In genomic region chr3:9567948-9568347, GRCm38 (mm10) we compare ENCODE assay signal across 17 mouse cellular contexts. TPM values are rescaled to one million over a fixed set of nuclear protein-coding genes. Genes with fewer than 3 reads are reported as not detected.
A peak's percentile ranks its signal among the peaks of the same experiment; 100 is the strongest.
DNase-seq lines count a peak whose midpoint lies in the region; ATAC-seq and TF ChIP-seq lines count a peak whose summit lies in the region.
"Had no signal": no experiment of that assay in that cellular context is flagged by ENCODE, and none has a peak within 500 bp of the region (broad histone marks: within the 10 kb centered on the region; RNA-seq: fewer than 3 reads in every experiment).

No protein-coding gene starts in this region.

- H3K27me3 ChIP-seq in forebrain, postnatal 0 days (ENCODE audit: insufficient read depth, low read length), result no peaks in the 10 kb centered on the region
- H3K27me3 ChIP-seq in forebrain, embryonic 16.5 days (replicated peaks; ENCODE audit: control insufficient read depth, insufficient read depth, low read length), result no peaks in the 10 kb centered on the region
- no peaks in the 10 kb centered on the region for H3K27me3 ChIP-seq in midbrain, embryonic 13.5 days
- no peaks in the 10 kb centered on the region for H3K27me3 ChIP-seq in midbrain, embryonic 10.5 days (ENCODE audit: low read depth, poor library complexity, severe bottlenecking)
- H3K27me3 ChIP-seq in neural tube, embryonic 13.5 days, result no peaks in the 10 kb centered on the region
- no peaks in the 10 kb centered on the region for H3K27me3 ChIP-seq in liver, embryonic 12.5 days (replicated peaks)
- H3K27me3 ChIP-seq: embryonic facial prominence, embryonic 12.5 days; hindbrain, embryonic 15.5 days had no signal

- H3K9ac ChIP-seq in forebrain, postnatal 0 days, result no peak overlapping the region
- no peak overlapping the region for H3K9ac ChIP-seq in forebrain, embryonic 16.5 days (replicated peaks; ENCODE audit: low read depth, low read length)
- no peak overlapping the region for H3K9ac ChIP-seq in midbrain, embryonic 13.5 days (replicated peaks)
- H3K9ac ChIP-seq in neural tube, embryonic 13.5 days, result no peak overlapping the region
- H3K9ac ChIP-seq in liver, embryonic 12.5 days, result no peak overlapping the region
- H3K9ac ChIP-seq: embryonic facial prominence, embryonic 12.5 days; hindbrain, embryonic 15.5 days had no signal

- 43% methylated on average over 8 of the region's 8 CpGs for WGBS in forebrain, postnatal 0 days
- 43% methylated on average over 8 of the region's 8 CpGs for WGBS in forebrain, embryonic 16.5 days
- 49% methylated on average over 8 of the region's 8 CpGs for WGBS in midbrain, embryonic 13.5 days
- WGBS in midbrain, embryonic 10.5 days, result 68% methylated on average over 8 of the region's 8 CpGs
- 54% methylated on average over 8 of the region's 8 CpGs for WGBS in neural tube, embryonic 13.5 days
- WGBS in liver, embryonic 12.5 days (ENCODE audit: insufficient replicate concordance), result 74% methylated on average over 8 of the region's 8 CpGs

- H3K27ac ChIP-seq in forebrain, postnatal 0 days (ENCODE audit: low read depth, low read length), result no peak overlapping the region
- no peak overlapping the region for H3K27ac ChIP-seq in forebrain, embryonic 16.5 days (ENCODE audit: low read length)
- H3K27ac ChIP-seq in midbrain, embryonic 13.5 days, result no peak overlapping the region
- H3K27ac ChIP-seq in midbrain, embryonic 10.5 days (replicated peaks), result no peak overlapping the region
- no peak overlapping the region for H3K27ac ChIP-seq in bone marrow macrophage, adult 2 months (ENCODE audit: insufficient read depth, low read depth, low read length)
- no peak overlapping the region for H3K27ac ChIP-seq in neural tube, embryonic 13.5 days (replicated peaks)
- no peak overlapping the region for H3K27ac ChIP-seq in liver, embryonic 12.5 days
- H3K27ac ChIP-seq: embryonic facial prominence, embryonic 12.5 days; heart, adult 2 months; hindbrain, embryonic 15.5 days had no signal

- no peak for TF ChIP-seq POLR2A in bone marrow macrophage, adult 2 months (IDR thresholded peaks at IDR 0.05; ENCODE audit: borderline replicate concordance, low read depth, low read length)

- H3K4me3 ChIP-seq in forebrain, postnatal 0 days (ENCODE audit: low read depth, low read length), result no peak overlapping the region
- H3K4me3 ChIP-seq in forebrain, embryonic 16.5 days (replicated peaks; ENCODE audit: low read length), result no peak overlapping the region
- no peak overlapping the region for H3K4me3 ChIP-seq in midbrain, embryonic 13.5 days (replicated peaks)
- H3K4me3 ChIP-seq in midbrain, embryonic 10.5 days, result no peak overlapping the region
- peak overlapping the region; percentile 16 for H3K4me3 ChIP-seq in bone marrow macrophage, adult 2 months (ENCODE audit: insufficient read depth, low read length)
- H3K4me3 ChIP-seq in neural tube, embryonic 13.5 days, result no peak overlapping the region
- H3K4me3 ChIP-seq in liver, embryonic 12.5 days, result no peak overlapping the region
- H3K4me3 ChIP-seq: embryonic facial prominence, embryonic 12.5 days; heart, adult 2 months; hindbrain, embryonic 15.5 days had no signal

- H3K9me3 ChIP-seq in forebrain, postnatal 0 days (ENCODE audit: low read length), result no peaks in the 10 kb centered on the region
- H3K9me3 ChIP-seq in forebrain, embryonic 16.5 days (ENCODE audit: control insufficient read depth, low read length), result no peaks in the 10 kb centered on the region
- no peaks in the 10 kb centered on the region for H3K9me3 ChIP-seq in midbrain, embryonic 13.5 days
- H3K9me3 ChIP-seq in midbrain, embryonic 10.5 days (replicated peaks), result no peaks in the 10 kb centered on the region; the same call in 1 of the 2 replicates
- no peaks in the 10 kb centered on the region for H3K9me3 ChIP-seq in neural tube, embryonic 13.5 days
- H3K9me3 ChIP-seq in liver, embryonic 12.5 days (replicated peaks), result no peaks in the 10 kb centered on the region
- H3K9me3 ChIP-seq: embryonic facial prominence, embryonic 12.5 days; G1E; hindbrain, embryonic 15.5 days had no signal

- no peak overlapping the region for H3K4me2 ChIP-seq in forebrain, postnatal 0 days (ENCODE audit: low read depth)
- H3K4me2 ChIP-seq in forebrain, embryonic 16.5 days (ENCODE audit: low read length), result no peak overlapping the region
- peak overlapping the region; percentile 5; the same call in 1 of the 2 replicates for H3K4me2 ChIP-seq in midbrain, embryonic 13.5 days (replicated peaks)
- peak overlapping the region; percentile 2; the same call in 1 of the 2 replicates for H3K4me2 ChIP-seq in neural tube, embryonic 13.5 days
- H3K4me2 ChIP-seq in liver, embryonic 12.5 days, result no peak overlapping the region
- H3K4me2 ChIP-seq: embryonic facial prominence, embryonic 12.5 days; hindbrain, embryonic 15.5 days had no signal

- TF ChIP-seq CTCF in forebrain, postnatal 0 days (IDR thresholded peaks at IDR 0.05; ENCODE audit: low read depth), result no peak
- TF ChIP-seq CTCF in bone marrow macrophage, adult 2 months (IDR thresholded peaks at IDR 0.05; ENCODE audit: low read depth, low read length), result no peak

- peak; percentile 32; the same call in 1 of the 2 replicates for ATAC-seq in forebrain, postnatal 0 days
- no peak for ATAC-seq in forebrain, embryonic 16.5 days
- ATAC-seq in midbrain, embryonic 13.5 days, result no peak
- peak; percentile 29; the same call in 1 of the 2 replicates for ATAC-seq in neural tube, embryonic 13.5 days (ENCODE audit: low read depth)
- ATAC-seq in liver, embryonic 12.5 days, result no peak

- no peaks in the 10 kb centered on the region for H3K36me3 ChIP-seq in forebrain, postnatal 0 days (ENCODE audit: insufficient read depth)
- no peaks in the 10 kb centered on the region for H3K36me3 ChIP-seq in forebrain, embryonic 16.5 days (ENCODE audit: control insufficient read depth, insufficient read depth)
- no peaks in the 10 kb centered on the region for H3K36me3 ChIP-seq in midbrain, embryonic 13.5 days
- H3K36me3 ChIP-seq in midbrain, embryonic 10.5 days, result no peaks in the 10 kb centered on the region
- 0 out of 2 replicates have a peak, but pooled peaks cover 3% of the 10 kb centered on the region for H3K36me3 ChIP-seq in neural tube, embryonic 13.5 days
- H3K36me3 ChIP-seq in liver, embryonic 12.5 days, result no peaks in the 10 kb centered on the region; the same call in 1 of the 2 replicates
- H3K36me3 ChIP-seq: G1E; hindbrain, embryonic 15.5 days had no signal

- no peak for DNase-seq in forebrain, postnatal 0 days
- no peak for DNase-seq in midbrain, embryonic 10.5 days (ENCODE audit: low spot score)
- no peak for DNase-seq in adrenal gland, adult 18-20 months (ENCODE audit: low spot score in 2 of 2)
- DNase-seq: adrenal gland, postnatal 25 days; heart, adult 2 months; kidney, adult 2 months; lung, adult 18-20 months; lung, postnatal 4 days; thymus, adult 18-20 months had no signal

- H3K4me1 ChIP-seq in forebrain, postnatal 0 days (ENCODE audit: insufficient read depth), result peaks cover 5% of the 10 kb centered on the region; the same call in 1 of the 2 replicates
- peaks cover 17% of the 10 kb centered on the region for H3K4me1 ChIP-seq in forebrain, embryonic 16.5 days (replicated peaks; ENCODE audit: control insufficient read depth, insufficient read depth, low read length)
- peaks cover 14% of the 10 kb centered on the region for H3K4me1 ChIP-seq in midbrain, embryonic 13.5 days (replicated peaks)
- peaks cover 18% of the 10 kb centered on the region for H3K4me1 ChIP-seq in midbrain, embryonic 10.5 days
- H3K4me1 ChIP-seq in bone marrow macrophage, adult 2 months (ENCODE audit: control insufficient read depth, insufficient read depth, low read length), result peaks cover 35% of the 10 kb centered on the region
- peaks cover 26% of the 10 kb centered on the region for H3K4me1 ChIP-seq in neural tube, embryonic 13.5 days (replicated peaks)
- H3K4me1 ChIP-seq in liver, embryonic 12.5 days, result peaks cover 40% of the 10 kb centered on the region

RNA-seq across cellular contexts. Expression of gene Zfp704, which starts 41.9 kb away (rescaled TPM):
- total RNA-seq in forebrain, postnatal 0 days (2014; rRNA removed), result 63.6 and 70.4 TPM in 2 replicates
- polyA plus RNA-seq in forebrain, postnatal 0 days (2015; fragmentation: Nextera tagmentation; extraction: Ambion mirVana), result 6.5 and 13.0 TPM in 2 replicates
- polyA plus RNA-seq in forebrain, embryonic 16.5 days (2015; fragmentation: Nextera tagmentation; extraction: Ambion mirVana), result 19.4 and 19.7 TPM in 2 replicates
- polyA plus RNA-seq in midbrain, embryonic 13.5 days (2015; fragmentation: Nextera tagmentation; extraction: Ambion mirVana), result 7.8 and 8.3 TPM in 2 replicates
- 5.0 and 5.2 TPM in 2 replicates for polyA plus RNA-seq in midbrain, embryonic 10.5 days (2016; fragmentation: Nextera tagmentation; extraction: Ambion mirVana)
- polyA plus RNA-seq in bone marrow macrophage, adult 2 months (2012; ENCODE audit: insufficient read depth, insufficient read length, missing spikeins), result 10.5 TPM in 2 replicates
- polyA plus RNA-seq in neural tube, embryonic 13.5 days (2015; fragmentation: Nextera tagmentation; extraction: Ambion mirVana), result 7.4 and 8.5 TPM in 2 replicates
- total RNA-seq in adrenal gland, adult 18-20 months (2021), result 10 to 100 TPM; 10.6 to 12.5 TPM
- polyA plus RNA-seq in liver, embryonic 12.5 days (2016; fragmentation: Nextera tagmentation; extraction: Ambion mirVana), result 1.8 and 2.2 TPM in 2 replicates

Comparison
In these comparisons a context has a peak if more than half of its experiments do, and no peak if none do; other contexts are left out.
1. ATAC-seq: peak in forebrain, postnatal 0 days (single experiment) and neural tube, embryonic 13.5 days (single experiment); none in forebrain, embryonic 16.5 days (single experiment), midbrain, embryonic 13.5 days (single experiment) and liver, embryonic 12.5 days (single experiment).
2. H3K4me2 ChIP-seq: peak in midbrain, embryonic 13.5 days (single experiment) and neural tube, embryonic 13.5 days (single experiment); none in forebrain, postnatal 0 days (single experiment), forebrain, embryonic 16.5 days (single experiment) and liver, embryonic 12.5 days (single experiment).